Mouse (Mus musculus) layer of hippocampus, adult 18-20 months (tissue): ENCODE measurements at regions not wholly inside any gene's neighbourhood (a gene's known extent, or its start where the extent isn't known, plus 50 kb on each side); places are given as distances from the start of the nearest gene placed in this dataset.

Experiments used
- DNase-seq, 2 experiments: peaks; one replicate each; pipeline ENCODE4 v3.0.0; 2022; ENCODE audit warnings: low spot score in 2 of 2

DNA sequence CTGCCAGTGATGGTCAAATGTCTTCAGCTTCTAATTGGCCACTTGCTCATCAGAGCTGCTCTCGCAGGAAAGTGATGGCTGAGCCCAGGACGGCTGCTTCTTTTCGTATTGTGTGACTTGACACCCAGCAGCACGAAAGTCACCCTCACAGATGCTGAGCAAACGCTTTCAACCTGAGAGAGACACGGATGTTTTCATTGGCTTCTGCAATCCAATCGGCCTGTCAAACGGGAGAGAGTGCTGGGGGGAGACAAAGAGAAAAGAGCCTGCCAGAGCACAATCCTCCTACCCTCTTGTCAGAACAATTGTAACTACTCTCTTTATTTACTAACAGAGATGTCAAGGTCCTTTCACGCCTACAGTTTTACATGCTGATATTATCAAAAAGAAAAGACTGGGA lies 289.9 kb downstream of the Nsun3 start:
- DNase-seq = no peak

- DNase-seq = peak in 1 of 2 experiments; percentile 31
Measured at GRCm38 (mm10) chr16:62470133-62470532, 316.5 kb downstream of the Nsun3 start.

GRCm38 (mm10) chr16:62469286-62469685 lies 317.3 kb downstream of the Nsun3 start:
- no peak for DNase-seq

DNA sequence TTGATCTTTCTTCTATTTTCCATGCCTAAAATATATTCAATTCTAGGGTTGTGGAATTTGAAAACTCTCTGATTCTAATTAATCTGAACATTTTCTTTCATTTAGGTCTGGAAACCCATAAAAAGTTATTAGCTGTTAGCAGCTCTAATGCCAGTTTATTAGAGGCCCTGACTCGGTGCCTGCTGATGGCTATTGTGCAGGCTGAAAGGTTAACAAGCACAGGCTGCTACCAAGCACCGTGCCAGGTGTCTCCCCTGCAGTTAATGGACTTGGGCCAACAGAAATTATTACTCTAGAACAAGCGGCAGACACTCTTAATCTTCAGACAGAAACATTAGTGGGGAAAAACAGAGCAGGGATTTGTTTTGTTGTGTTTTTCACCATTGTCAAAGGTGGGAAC lies 317.8 kb downstream of the Nsun3 start:
- DNase-seq = no peak

- no peak for DNase-seq
Measured at GRCm38 (mm10) chr16:62459949-62460551, 326.6 kb downstream of the Nsun3 start.

DNA sequence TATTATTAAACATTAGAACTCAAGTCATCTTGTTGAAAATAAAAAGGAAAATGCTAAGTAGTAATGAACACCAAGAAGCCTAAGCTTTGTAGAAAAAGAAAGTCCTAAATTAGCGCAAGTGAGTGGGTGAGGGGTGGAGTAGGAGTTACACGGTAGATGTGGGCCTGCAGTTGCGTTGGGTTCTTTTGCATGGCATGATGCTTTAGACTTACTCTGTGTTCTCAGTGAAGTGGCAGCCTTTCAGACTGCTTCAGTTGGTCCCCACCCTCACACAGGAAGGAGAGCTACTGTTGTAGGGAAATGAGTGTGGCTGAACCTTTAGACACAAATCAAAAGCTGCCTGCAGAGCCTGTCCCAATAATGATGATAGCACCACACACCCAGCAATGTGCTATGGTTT lies 336.9 kb downstream of the Nsun3 start:
- no peak for DNase-seq

DNA sequence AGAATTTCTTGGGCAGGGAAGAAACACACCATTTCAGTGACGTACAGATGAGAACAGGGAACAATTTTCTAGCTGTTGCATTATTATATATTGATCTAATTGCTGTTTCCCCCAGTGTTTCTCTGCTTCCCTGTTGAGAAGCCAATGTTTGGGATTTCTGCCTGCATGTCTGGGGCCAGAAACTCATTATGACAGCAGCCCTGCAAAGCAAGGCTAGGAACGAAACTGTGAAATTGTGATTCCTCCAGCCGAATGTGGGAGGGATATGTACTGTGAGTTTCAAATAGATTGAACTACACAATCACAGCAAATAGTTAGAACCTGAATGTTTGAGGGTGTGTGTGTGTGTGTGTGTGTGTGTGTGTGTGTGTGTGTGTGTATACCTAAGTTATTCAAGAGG lies 339.2 kb downstream of the Nsun3 start:
- peak; percentile 29 to 66 for DNase-seq

DNA sequence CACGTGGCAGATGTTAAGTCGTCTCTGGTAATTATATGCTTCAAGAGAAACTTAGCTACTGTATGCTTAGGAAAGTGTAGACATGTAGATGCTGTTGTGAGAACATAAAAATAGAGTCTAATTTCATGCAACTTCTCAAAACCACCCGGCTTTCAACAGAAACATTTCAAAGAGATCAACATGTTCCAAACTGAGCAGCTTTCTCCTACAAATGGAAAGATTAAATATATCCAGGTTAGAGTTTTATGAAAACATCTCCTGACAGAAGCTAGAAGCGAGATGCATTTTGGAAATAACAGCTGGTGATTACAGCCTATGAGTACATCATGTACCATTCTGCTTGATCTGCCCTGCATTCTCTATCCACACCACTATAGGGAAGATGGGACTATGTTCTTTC lies 345.4 kb downstream of the Nsun3 start:
- peak in 1 of 2 experiments; percentile 52 for DNase-seq

DNA sequence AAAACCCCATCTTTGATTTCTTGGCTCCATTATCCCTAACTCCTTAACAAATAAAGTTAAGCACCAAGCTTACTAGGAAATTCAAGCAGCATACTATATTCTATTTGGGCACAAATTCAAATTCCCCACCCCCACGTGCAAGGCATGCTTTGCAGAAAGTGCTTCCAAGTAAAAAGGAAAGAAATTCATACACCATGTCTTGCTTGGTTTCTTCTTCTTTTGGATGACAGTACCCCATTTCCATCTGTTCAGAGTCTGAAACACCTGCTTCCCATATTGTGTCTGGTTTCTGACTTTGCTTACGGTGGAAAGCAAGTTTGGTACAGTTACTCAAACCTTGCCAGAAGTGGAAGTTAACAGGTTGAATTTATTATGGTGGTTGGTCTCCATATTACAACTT lies 353.5 kb downstream of the Nsun3 start:
- peak; percentile 35 to 61 for DNase-seq

GRCm38 (mm10) chr16:62414485-62414884 lies 372.1 kb downstream of the Nsun3 start:
- DNase-seq = peak in 1 of 2 experiments; percentile 77

DNA sequence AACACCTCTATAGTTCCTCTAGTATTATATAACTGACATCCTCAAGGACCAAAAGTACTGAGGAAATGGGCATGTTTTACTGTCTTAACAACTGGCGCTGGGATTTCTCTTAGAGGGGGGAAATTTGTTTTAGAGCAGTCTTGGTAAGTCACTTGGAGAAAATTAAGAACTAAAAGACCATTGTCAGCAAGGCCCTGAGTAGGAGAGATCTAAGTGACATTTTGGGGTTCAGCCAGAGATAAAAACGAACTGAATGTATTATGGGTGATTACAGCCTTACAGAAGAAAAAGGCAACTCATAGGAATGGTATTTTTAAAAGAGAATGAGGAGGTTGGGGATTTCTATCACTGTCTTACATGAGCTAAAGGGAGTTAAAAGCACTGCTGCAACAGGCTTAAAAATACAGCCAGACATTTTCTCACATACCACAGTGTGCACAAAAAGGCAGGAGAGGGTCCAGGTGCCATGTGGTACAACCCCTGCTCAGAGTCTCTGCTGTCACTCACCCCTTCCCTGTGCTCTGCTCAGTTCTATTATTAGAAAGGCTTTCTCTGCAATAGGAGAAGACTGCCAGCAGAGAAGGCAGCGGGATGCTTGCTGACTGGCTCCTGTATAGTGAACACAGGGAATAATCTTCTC lies 379.0 kb downstream of the Nsun3 start:
- DNase-seq = peak in 1 of 2 experiments; percentile 37

GRCm38 (mm10) chr16:62406458-62406857 lies 380.2 kb downstream of the Nsun3 start:
- peak in 1 of 2 experiments; percentile 5 for DNase-seq

DNA sequence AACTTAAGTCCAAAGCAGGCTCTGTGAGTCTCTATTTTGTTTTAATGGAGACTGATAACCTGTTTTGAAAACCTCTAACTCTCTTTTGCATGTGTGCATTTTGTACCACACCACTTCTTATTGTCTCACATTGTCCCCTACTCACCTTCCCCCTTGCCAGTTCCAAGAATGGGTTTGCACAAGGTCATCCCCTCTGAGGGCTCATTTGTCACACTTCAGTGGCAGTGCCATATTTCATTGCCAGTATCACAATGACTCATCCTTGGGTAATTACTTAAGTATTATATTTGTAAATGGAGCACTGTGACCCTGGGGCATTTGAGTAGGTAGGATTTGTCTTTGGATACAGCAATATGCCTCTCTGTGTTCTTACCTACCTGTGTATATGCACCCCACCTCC lies 429.3 kb downstream of the Nsun3 start:
- no peak for DNase-seq

- no peak for DNase-seq
Measured at GRCm38 (mm10) chr16:62356349-62356748, 430.3 kb downstream of the Nsun3 start.

DNA sequence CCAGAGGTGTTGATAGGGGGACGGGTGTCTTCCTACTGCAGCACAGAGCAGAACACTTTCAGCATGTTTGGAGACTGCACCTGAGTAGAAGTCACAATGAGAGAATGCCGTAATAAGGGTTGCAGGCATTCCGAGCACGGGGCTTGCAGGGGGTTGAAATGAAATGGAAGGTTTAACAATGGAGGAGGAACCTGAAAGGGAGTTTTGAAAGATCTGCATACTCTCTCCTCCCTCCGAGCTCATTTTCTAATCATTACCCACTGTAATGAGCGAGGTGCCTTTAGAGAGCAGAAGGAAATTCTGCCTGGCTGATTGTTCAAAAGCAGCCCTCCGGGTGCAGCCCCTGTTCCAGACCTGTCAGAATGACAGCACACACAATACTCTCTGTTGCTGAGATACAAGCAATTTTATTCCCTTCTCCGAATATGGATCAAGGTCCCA lies 430.8 kb downstream of the Nsun3 start:
- DNase-seq = no peak

GRCm38 (mm10) chr16:62327378-62328036 lies 459.1 kb downstream of the Nsun3 start:
- no peak for DNase-seq

DNA sequence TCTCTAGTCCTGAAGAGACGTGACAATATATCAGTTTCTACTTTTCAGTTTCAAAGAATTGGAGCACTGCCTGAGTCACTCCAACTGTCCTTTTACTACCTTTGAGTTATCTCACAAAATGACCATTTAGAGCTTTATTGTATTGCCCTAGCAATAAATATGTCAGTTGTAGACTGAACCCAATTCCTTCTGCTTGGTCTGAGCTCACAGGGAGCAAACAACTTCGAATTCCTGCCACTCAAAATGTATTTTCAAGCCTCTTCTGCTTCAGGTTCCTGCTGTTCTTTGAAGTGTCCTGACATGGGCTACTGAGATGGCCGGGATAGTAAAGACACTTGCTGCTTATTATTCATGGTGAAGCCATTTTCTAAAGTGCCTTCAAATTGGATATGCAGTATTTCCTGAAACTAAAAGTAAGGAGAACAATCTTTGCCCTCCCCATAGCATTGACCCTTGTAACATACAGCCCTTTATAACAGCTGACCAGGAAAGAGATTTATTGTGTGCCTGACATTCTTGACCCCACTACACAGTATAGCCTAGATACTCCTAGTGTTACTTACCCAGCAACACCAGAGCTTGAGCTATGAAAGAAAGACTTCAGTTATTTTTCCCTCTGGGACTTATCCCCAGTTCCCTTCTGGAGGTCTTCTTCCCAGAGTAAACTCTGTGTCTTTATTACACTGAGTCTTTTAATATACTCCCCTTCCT lies 460.9 kb downstream of the Nsun3 start:
- DNase-seq = no peak

- peak in 1 of 2 experiments; percentile 29 for DNase-seq
Measured at GRCm38 (mm10) chr16:62322809-62323208, 463.8 kb downstream of the Nsun3 start.

GRCm38 (mm10) chr16:62288948-62289347 lies 497.7 kb downstream of the Nsun3 start:
- peak; percentile 11 to 39 for DNase-seq
